32 mouse cellular contexts compared by ENCODE assay signal in genomic region chr4:32223563-32223962, GRCm38 (mm10). TPM values are rescaled to one million over a fixed set of nuclear protein-coding genes. Genes with fewer than 3 reads are reported as not detected.
DNase-seq lines count a peak whose midpoint lies in the region; ATAC-seq and TF ChIP-seq lines count a peak whose summit lies in the region.
"Had no signal": no experiment of that assay in that cellular context is flagged by ENCODE, and none has a peak within 500 bp of the region (broad histone marks: within the 10 kb centered on the region; RNA-seq: fewer than 3 reads in every experiment).

No protein-coding gene starts in this region.

- no peak overlapping the region for H3K27ac ChIP-seq in hindbrain, embryonic 13.5 days
- H3K27ac ChIP-seq in hindbrain, postnatal 0 days = no peak overlapping the region
- H3K27ac ChIP-seq in limb, embryonic 15.5 days = no peak overlapping the region
- no peak overlapping the region for H3K27ac ChIP-seq in limb, embryonic 10.5 days
- no peak overlapping the region for H3K27ac ChIP-seq in stomach, embryonic 14.5 days (ENCODE audit: low read length)
- H3K27ac ChIP-seq in stomach, postnatal 0 days (replicated peaks) = no peak overlapping the region
- H3K27ac ChIP-seq: gastrocnemius, adult 2 months; layer of hippocampus, adult 2 months; left cerebral cortex, adult 2 months; limb, embryonic 13.5 days; liver, embryonic 13.5 days; macrophage; neural tube, embryonic 15.5 days had no signal

- no peaks in the 10 kb centered on the region for H3K36me3 ChIP-seq in hindbrain, embryonic 13.5 days
- no peaks in the 10 kb centered on the region for H3K36me3 ChIP-seq in hindbrain, postnatal 0 days (ENCODE audit: insufficient read depth, low read length)
- no peaks in the 10 kb centered on the region for H3K36me3 ChIP-seq in limb, embryonic 15.5 days
- H3K36me3 ChIP-seq in limb, embryonic 10.5 days = no peaks in the 10 kb centered on the region
- no peaks in the 10 kb centered on the region for H3K36me3 ChIP-seq in stomach, embryonic 14.5 days (ENCODE audit: control insufficient read depth, insufficient read depth, low read length)
- H3K36me3 ChIP-seq in stomach, postnatal 0 days (ENCODE audit: control insufficient read depth, insufficient read depth, low read length) = no peaks in the 10 kb centered on the region
- H3K36me3 ChIP-seq: limb, embryonic 13.5 days; liver, embryonic 13.5 days; neural tube, embryonic 15.5 days had no signal

- no peak for DNase-seq in hindbrain, postnatal 0 days (ENCODE audit: low spot score)
- DNase-seq in limb, embryonic 10.5 days (ENCODE audit: low spot score) = no peak
- DNase-seq in stomach, postnatal 0 days (ENCODE audit: low spot score) = no peak
- DNase-seq in testis, postnatal 10 days (ENCODE audit: low spot score) = no peak
- DNase-seq: adrenal gland, postnatal 14 days; cerebellum, adult 11 months; cerebellum, adult 9-10 months; cerebellum, postnatal 36 days; gastrocnemius, adult 2 months; gastrocnemius, postnatal 36 days; heart, adult 18-20 months; heart, postnatal 36 days; kidney, adult 11 months; kidney, postnatal 25 days; liver, embryonic 13.5 days; lung, adult 2 months; lung, postnatal 10 days; right cerebral cortex, adult 18-20 months; spleen, adult 18-20 months; thymus, postnatal 4 days had no signal

- H3K4me3 ChIP-seq in hindbrain, embryonic 13.5 days = no peak overlapping the region
- no peak overlapping the region for H3K4me3 ChIP-seq in hindbrain, postnatal 0 days (ENCODE audit: low read length)
- H3K4me3 ChIP-seq in limb, embryonic 15.5 days = no peak overlapping the region
- no peak overlapping the region for H3K4me3 ChIP-seq in limb, embryonic 10.5 days
- no peak overlapping the region for H3K4me3 ChIP-seq in stomach, embryonic 14.5 days (ENCODE audit: low read depth, low read length)
- no peak overlapping the region for H3K4me3 ChIP-seq in stomach, postnatal 0 days (ENCODE audit: low read depth, low read length)
- H3K4me3 ChIP-seq: gastrocnemius, adult 2 months; layer of hippocampus, adult 2 months; left cerebral cortex, adult 2 months; limb, embryonic 13.5 days; liver, embryonic 13.5 days; neural tube, embryonic 15.5 days had no signal

- H3K4me1 ChIP-seq in hindbrain, embryonic 13.5 days (replicated peaks) = peaks cover 12% of the 10 kb centered on the region
- H3K4me1 ChIP-seq in hindbrain, postnatal 0 days (ENCODE audit: insufficient read depth, low read length) = no peaks in the 10 kb centered on the region; the same call in none of the 2 replicates
- H3K4me1 ChIP-seq in limb, embryonic 15.5 days = peaks cover 17% of the 10 kb centered on the region
- H3K4me1 ChIP-seq in limb, embryonic 10.5 days = peaks cover 57% of the 10 kb centered on the region
- peaks cover 10% of the 10 kb centered on the region; the same call in 1 of the 2 replicates for H3K4me1 ChIP-seq in stomach, embryonic 14.5 days (ENCODE audit: control insufficient read depth, insufficient read depth, low read length)
- H3K4me1 ChIP-seq in stomach, postnatal 0 days (replicated peaks; ENCODE audit: control insufficient read depth, insufficient read depth) = no peaks in the 10 kb centered on the region
- H3K4me1 ChIP-seq: liver, embryonic 13.5 days had no signal

- no peaks in the 10 kb centered on the region for H3K27me3 ChIP-seq in hindbrain, embryonic 13.5 days
- no peaks in the 10 kb centered on the region for H3K27me3 ChIP-seq in hindbrain, postnatal 0 days (ENCODE audit: insufficient read depth, low read length)
- no peaks in the 10 kb centered on the region for H3K27me3 ChIP-seq in limb, embryonic 15.5 days
- H3K27me3 ChIP-seq in limb, embryonic 10.5 days (ENCODE audit: low read depth, poor library complexity, severe bottlenecking) = peaks cover 6% of the 10 kb centered on the region; the same call in 1 of the 2 replicates
- no peaks in the 10 kb centered on the region for H3K27me3 ChIP-seq in stomach, embryonic 14.5 days (ENCODE audit: control insufficient read depth, insufficient read depth, low read length)
- no peaks in the 10 kb centered on the region for H3K27me3 ChIP-seq in stomach, postnatal 0 days (ENCODE audit: control insufficient read depth, insufficient read depth, low read length)
- H3K27me3 ChIP-seq: neural tube, embryonic 15.5 days had no signal

- no peak for TF ChIP-seq EP300 in stomach, postnatal 0 days (optimal IDR thresholded peaks at IDR 0.05)

- ATAC-seq in hindbrain, embryonic 13.5 days (ENCODE audit: low FRiP score) = peak; percentile 30; the same call in 1 of the 2 replicates
- ATAC-seq in hindbrain, postnatal 0 days = no peak; the same call in 1 of the 2 replicates
- ATAC-seq in limb, embryonic 15.5 days (ENCODE audit: insufficient number of reproducible peaks, low FRiP score, low TSS enrichment, low read depth) = 0 out of 2 replicates have a peak, but pooled peaks have one; percentile 44
- 0 out of 2 replicates have a peak, but pooled peaks have one; percentile 25 for ATAC-seq in stomach, embryonic 14.5 days (ENCODE audit: insufficient number of reproducible peaks, insufficient read depth, low FRiP score, low read depth)
- ATAC-seq in stomach, postnatal 0 days (ENCODE audit: low FRiP score, low TSS enrichment) = no peak
- ATAC-seq: CD4-positive, CD25-positive, alpha-beta regulatory T cell, adult 4 months; forebrain, embryonic 14.5 days; inflammation-experienced regulatory T-cells, adult 6 months had no signal

- no peak overlapping the region for H3K4me2 ChIP-seq in hindbrain, embryonic 13.5 days
- H3K4me2 ChIP-seq in hindbrain, postnatal 0 days (ENCODE audit: low read depth, low read length) = no peak overlapping the region
- H3K4me2 ChIP-seq in limb, embryonic 15.5 days = no peak overlapping the region
- no peak overlapping the region for H3K4me2 ChIP-seq in stomach, embryonic 14.5 days (replicated peaks; ENCODE audit: low read depth, low read length)
- H3K4me2 ChIP-seq in stomach, postnatal 0 days (replicated peaks; ENCODE audit: low read depth) = no peak overlapping the region
- H3K4me2 ChIP-seq: heart, embryonic 11.5 days; limb, embryonic 13.5 days; liver, embryonic 13.5 days; neural tube, embryonic 15.5 days had no signal

- H3K9ac ChIP-seq in hindbrain, embryonic 13.5 days = no peak overlapping the region
- H3K9ac ChIP-seq in hindbrain, postnatal 0 days (replicated peaks; ENCODE audit: low read length) = no peak overlapping the region
- H3K9ac ChIP-seq in limb, embryonic 15.5 days = no peak overlapping the region
- H3K9ac ChIP-seq in stomach, embryonic 14.5 days (replicated peaks; ENCODE audit: low read depth, low read length) = no peak overlapping the region
- no peak overlapping the region for H3K9ac ChIP-seq in stomach, postnatal 0 days (ENCODE audit: low read length)
- H3K9ac ChIP-seq: limb, embryonic 13.5 days; liver, embryonic 13.5 days; neural tube, embryonic 15.5 days had no signal

- no peaks in the 10 kb centered on the region for H3K9me3 ChIP-seq in hindbrain, embryonic 13.5 days
- H3K9me3 ChIP-seq in hindbrain, postnatal 0 days (ENCODE audit: low read length) = no peaks in the 10 kb centered on the region
- H3K9me3 ChIP-seq in limb, embryonic 15.5 days = no peaks in the 10 kb centered on the region
- no peaks in the 10 kb centered on the region for H3K9me3 ChIP-seq in limb, embryonic 10.5 days (replicated peaks)
- no peaks in the 10 kb centered on the region for H3K9me3 ChIP-seq in stomach, embryonic 14.5 days (ENCODE audit: control insufficient read depth, low read depth, low read length)
- H3K9me3 ChIP-seq in stomach, postnatal 0 days (ENCODE audit: control insufficient read depth, low read length) = no peaks in the 10 kb centered on the region
- H3K9me3 ChIP-seq: limb, embryonic 13.5 days; liver, embryonic 13.5 days; neural tube, embryonic 15.5 days had no signal

- TF ChIP-seq CTCF in hindbrain, postnatal 0 days (IDR thresholded peaks at IDR 0.05; ENCODE audit: low read depth) = no peak
- no peak for TF ChIP-seq CTCF in stomach, postnatal 0 days (IDR thresholded peaks at IDR 0.05; ENCODE audit: low read depth)

RNA-seq across cellular contexts. Expression of gene Bach2, which starts 15.0 kb away (rescaled TPM):
- 28.5 and 29.4 TPM in 2 replicates for polyA plus RNA-seq in hindbrain, embryonic 13.5 days (2015; fragmentation: Nextera tagmentation; extraction: Ambion mirVana)
- total RNA-seq in hindbrain, postnatal 0 days (2014; rRNA removed) = 11.7 and 13.9 TPM in 2 replicates
- polyA plus RNA-seq in hindbrain, postnatal 0 days (2015; fragmentation: Nextera tagmentation; extraction: Ambion mirVana) = 12.6 and 14.7 TPM in 2 replicates
- polyA plus RNA-seq in limb, embryonic 15.5 days (2015; fragmentation: Nextera tagmentation; extraction: Ambion mirVana) = 5.8 TPM in 2 replicates
- polyA plus RNA-seq in limb, embryonic 10.5 days (2016; fragmentation: Nextera tagmentation; extraction: Ambion mirVana) = 23.0 and 23.5 TPM in 2 replicates
- 8.4 and 10.0 TPM in 2 replicates for polyA plus RNA-seq in stomach, embryonic 14.5 days (2014; fragmentation: Nextera tagmentation; extraction: Ambion mirVana)
- polyA plus RNA-seq in stomach, postnatal 0 days (2015; fragmentation: Nextera tagmentation; extraction: Ambion mirVana) = 1.9 TPM in 2 replicates

Comparison
In these comparisons a context has a peak if more than half of its experiments do, and no peak if none do; other contexts are left out.
1. ATAC-seq: peak in hindbrain, embryonic 13.5 days (single experiment), limb, embryonic 15.5 days (single experiment) and stomach, embryonic 14.5 days (single experiment); none in hindbrain, postnatal 0 days (single experiment) and stomach, postnatal 0 days (single experiment).